Mouse (Mus musculus) liver, postnatal 0 days (tissue): ENCODE measurements at regions not wholly inside any gene's neighbourhood (a gene's known extent, or its start where the extent isn't known, plus 50 kb on each side); places are given as distances from the start of the nearest gene placed in this dataset.

ENCODE experiments used
- ATAC-seq: fragments of 200-750 bp; cut with Nextera tagmentation; 2 replicates; pipeline ENCODE4 v1.8.0; 2017; ENCODE audit warnings: mild to moderate bottlenecking, moderate library complexity
- DNase-seq: peaks from one replicate; pipeline ENCODE4 v3.0.0-alpha.2; 2016
- H3K27ac ChIP-seq: fragments of 300-500 bp; sonication (generic); 2 replicates; pipeline ENCODE4 v1.5.1; 2014; ENCODE audit warnings: antibody characterized with exemption, moderate library complexity, mild to moderate bottlenecking, low read depth
- H3K27me3 ChIP-seq: fragments of 300-500 bp; sonication (generic); 2 replicates; pipeline ENCODE4 v1.6.1; 2014; ENCODE audit warnings: low read length, control low read depth, mixed read lengths; ENCODE audit not compliant: insufficient read depth
- H3K36me3 ChIP-seq: fragments of 300-500 bp; sonication (generic); replicated peaks from 2 replicates; pipeline ENCODE4 v1.6.1; 2014; ENCODE audit warnings: mild to moderate bottlenecking, control low read depth, low read length, moderate library complexity, mixed read lengths; ENCODE audit not compliant: insufficient read depth
- H3K4me1 ChIP-seq: fragments of 300-500 bp; sonication (generic); 2 replicates; pipeline ENCODE4 v1.6.1; 2014; ENCODE audit warnings: antibody characterized with exemption, mild to moderate bottlenecking, control low read depth; ENCODE audit not compliant: insufficient read depth
- H3K4me2 ChIP-seq: fragments of 300-500 bp; sonication (generic); 2 replicates; pipeline ENCODE4 v1.6.1; 2014; ENCODE audit warnings: low read depth, mild to moderate bottlenecking, low read length, moderate library complexity, mixed read lengths
- H3K4me3 ChIP-seq: fragments of 300-500 bp; sonication (generic); 2 replicates; pipeline ENCODE4 v1.5.1; 2014; ENCODE audit warnings: low read depth, low read length
- H3K9ac ChIP-seq: fragments of 300-500 bp; sonication (generic); replicated peaks from 2 replicates; pipeline ENCODE4 v1.6.1; 2014; ENCODE audit warnings: mild to moderate bottlenecking, moderate library complexity
- H3K9me3 ChIP-seq: fragments of 300-500 bp; sonication (generic); 2 replicates; pipeline ENCODE4 v1.6.1; 2016; ENCODE audit warnings: mild to moderate bottlenecking, control low read depth, low read length, mixed read lengths
- CTCF ChIP-seq: sonication (generic); IDR thresholded peaks from 2 replicates; pipeline ENCODE4 v1.5.1; 2016; ENCODE audit warnings: antibody characterized with exemption, low read depth
- EP300 ChIP-seq: IDR thresholded peaks from 2 replicates; pipeline ENCODE4 v1.6.1; 2016; ENCODE audit warnings: antibody characterized with exemption, low read depth, mild to moderate bottlenecking
- WGBS: fragments of 180-500 bp; shearing (Covaris S2); extraction: QIAGEN DNeasy Blood & Tissue Kit; methylation state at CpG from one replicate; pipeline ENCODE4 v1.1.7; 2014; ENCODE audit not compliant: insufficient replicate concordance; 5-methylcytosine and 5-hydroxymethylcytosine counted together

DNA sequence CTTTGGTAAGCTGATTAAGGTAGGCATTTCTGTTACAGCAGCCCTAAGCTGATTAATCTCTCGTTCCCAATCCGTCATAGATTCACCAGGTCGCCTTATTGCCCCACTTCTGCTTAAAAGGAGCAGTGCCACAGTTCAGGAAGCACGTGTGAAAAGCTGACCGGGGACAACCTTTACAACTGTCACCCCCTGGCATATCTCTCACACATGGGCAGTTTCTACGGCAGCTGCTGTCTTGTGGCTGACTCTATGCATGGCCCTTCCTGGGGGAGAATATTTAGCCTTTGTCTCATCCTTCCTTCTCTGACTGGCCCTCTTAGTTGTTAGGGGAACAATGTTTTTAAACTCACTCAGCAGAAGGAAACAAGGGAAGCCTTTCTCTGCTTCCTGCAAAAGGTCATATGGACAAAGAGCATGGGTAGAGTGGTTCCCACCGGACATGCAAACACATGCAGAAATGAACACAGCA is 290.9 kb upstream of the Rnaseh2b start:
- no peak for TF ChIP-seq CTCF
- peak; percentile 51; the same call in 1 of the 2 replicates for TF ChIP-seq EP300
- Histone ChIP-seq H3K27ac (peak overlapping the region; percentile 44), H3K36me3 (no peaks in the 10 kb centered on the region), H3K27me3 (no peaks in the 10 kb centered on the region), H3K4me2 (no peak overlapping the region), H3K9me3 (no peaks in the 10 kb centered on the region), H3K9ac (no peak overlapping the region), H3K4me3 (no peak overlapping the region), H3K4me1 (peaks cover 5% of the 10 kb centered on the region; the same call in 1 of the 2 replicates)
- ATAC-seq (peak; percentile 67), DNase-seq (peak; percentile 16)
- WGBS: 19% methylated on average over 7 of the region's 7 CpGs

- TF ChIP-seq CTCF (no peak), EP300 (no peak)
- no peak overlapping the region for H3K27ac ChIP-seq
- H3K27me3 ChIP-seq: no peaks in the 10 kb centered on the region
- ATAC-seq: no peak
- 77% methylated on average over 5 of the region's 5 CpGs for WGBS
- no peaks in the 10 kb centered on the region for H3K36me3 ChIP-seq
- H3K9ac ChIP-seq: no peak overlapping the region
- H3K4me2 ChIP-seq: no peak overlapping the region
- no peaks in the 10 kb centered on the region for H3K9me3 ChIP-seq
- H3K4me3 ChIP-seq: no peak overlapping the region
- H3K4me1 ChIP-seq: peaks cover 5% of the 10 kb centered on the region; the same call in 1 of the 2 replicates
- DNase-seq: no peak
These were observed 290.3 kb upstream of the Rnaseh2b start for GRCm38 (mm10) chr14:62002131-62002530.

DNA sequence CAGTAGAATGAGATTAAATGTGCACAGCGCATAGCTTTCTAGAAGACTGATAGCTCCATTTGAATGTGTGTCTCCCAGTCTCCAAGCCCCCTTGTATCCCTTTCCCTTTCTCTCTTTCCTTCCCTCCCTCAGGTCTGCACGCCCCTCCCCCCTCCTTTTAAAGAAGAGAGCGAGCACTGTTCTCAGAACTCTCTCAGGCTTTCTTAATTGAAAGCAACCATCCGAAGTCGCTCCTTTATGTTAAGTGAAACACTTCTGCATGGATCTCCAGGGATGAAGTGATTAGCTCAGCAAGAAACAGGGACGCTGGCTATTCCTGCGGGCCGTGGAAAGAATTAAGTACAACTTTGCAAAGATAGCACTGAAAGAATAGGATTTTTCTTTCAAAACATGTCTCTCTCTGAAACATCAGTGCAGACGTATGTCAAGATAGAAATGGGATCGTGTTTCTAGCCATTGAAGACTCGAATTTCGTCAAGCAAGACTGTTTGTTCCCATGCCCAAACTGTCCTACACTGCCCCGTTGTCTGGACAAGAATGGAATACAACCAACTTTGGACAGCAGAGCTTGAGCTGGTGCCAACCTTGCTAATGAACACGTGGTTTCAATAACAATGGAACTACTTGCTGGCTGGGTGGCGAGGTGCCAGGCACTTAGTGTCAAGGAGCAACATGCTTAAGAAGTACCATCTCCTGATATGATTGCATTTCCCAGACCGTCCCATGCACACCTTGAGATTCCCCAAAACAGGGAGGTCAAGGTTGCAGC is 289.2 kb upstream of the Rnaseh2b start:
- 75% methylated on average over 16 of the region's 16 CpGs for WGBS
- Histone ChIP-seq H3K9me3 (no peaks in the 10 kb centered on the region), H3K4me2 (no peak overlapping the region), H3K36me3 (no peaks in the 10 kb centered on the region), H3K9ac (no peak overlapping the region), H3K4me3 (no peak overlapping the region), H3K27ac (no peak overlapping the region), H3K27me3 (no peaks in the 10 kb centered on the region), H3K4me1 (peaks cover 5% of the 10 kb centered on the region; the same call in 1 of the 2 replicates)
- DNase-seq: no peak
- ATAC-seq: no peak
- no peak for TF ChIP-seq EP300
- TF ChIP-seq CTCF: no peak

GRCm38 (mm10) chr14:62003797-62004196 is 288.6 kb upstream of the Rnaseh2b start:
- WGBS: 70% methylated on average over 2 of the region's 2 CpGs
- TF ChIP-seq EP300 (no peak), CTCF (no peak)
- ATAC-seq: no peak
- H3K36me3 ChIP-seq: no peaks in the 10 kb centered on the region
- DNase-seq: no peak
- H3K4me3 ChIP-seq: no peak overlapping the region
- H3K9ac ChIP-seq: no peak overlapping the region
- peaks cover 3% of the 10 kb centered on the region; the same call in 1 of the 2 replicates for H3K4me1 ChIP-seq
- no peaks in the 10 kb centered on the region for H3K9me3 ChIP-seq
- H3K27me3 ChIP-seq: no peaks in the 10 kb centered on the region
- no peak overlapping the region for H3K27ac ChIP-seq
- H3K4me2 ChIP-seq: no peak overlapping the region

DNA sequence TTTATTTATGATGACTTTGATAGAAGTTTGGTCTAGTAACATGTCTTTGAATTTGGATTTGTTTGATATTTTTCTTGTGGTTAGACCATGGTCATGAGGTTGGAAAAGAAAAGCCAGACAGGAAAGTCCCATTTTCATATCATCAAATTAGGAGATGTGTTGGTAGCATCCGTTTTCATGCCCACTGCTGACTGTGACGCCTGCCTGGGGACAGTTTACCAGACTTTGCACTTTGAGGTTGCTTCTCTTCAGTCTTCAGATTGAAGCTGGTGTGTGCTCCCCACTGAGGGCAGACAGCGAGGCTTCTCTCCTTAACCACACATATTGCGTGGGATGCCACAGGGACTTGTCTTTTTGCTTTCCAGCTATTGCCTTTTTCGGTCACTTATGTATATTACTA is 283.7 kb upstream of the Rnaseh2b start:
- no peak overlapping the region for H3K27ac ChIP-seq
- ATAC-seq: no peak
- 82% methylated on average over 5 of the region's 5 CpGs for WGBS

GRCm38 (mm10) chr14:62018804-62019203 is 273.6 kb upstream of the Rnaseh2b start:
- Histone ChIP-seq H3K4me1 (no peaks in the 10 kb centered on the region), H3K4me3 (no peak overlapping the region), H3K9me3 (no peaks in the 10 kb centered on the region), H3K9ac (no peak overlapping the region), H3K4me2 (no peak overlapping the region), H3K36me3 (no peaks in the 10 kb centered on the region), H3K27ac (no peak overlapping the region), H3K27me3 (no peaks in the 10 kb centered on the region)
- TF ChIP-seq EP300 (no peak), CTCF (no peak)
- no peak for ATAC-seq
- WGBS: 56% methylated on average over 4 of the region's 4 CpGs
- no peak for DNase-seq

More for the DNA sequence above, 283.7 kb upstream of the Rnaseh2b start:
- DNase-seq: no peak
- no peaks in the 10 kb centered on the region for H3K4me1 ChIP-seq
- no peak overlapping the region for H3K9ac ChIP-seq
- H3K4me2 ChIP-seq: no peak overlapping the region
- H3K9me3 ChIP-seq: no peaks in the 10 kb centered on the region
- no peaks in the 10 kb centered on the region for H3K36me3 ChIP-seq
- H3K27me3 ChIP-seq: no peaks in the 10 kb centered on the region
- TF ChIP-seq CTCF (no peak), EP300 (no peak)
- no peak overlapping the region for H3K4me3 ChIP-seq
